Mouse (Mus musculus): Measurements from ENCODE around the gene Deaf1.

- TF ChIP-seq CTCF (IDR thresholded peaks at IDR 0.05; ENCODE audit: borderline replicate concordance, insufficient read depth, low read depth, low read length) (no peak), POLR2A (IDR thresholded peaks at IDR 0.05; ENCODE audit: borderline replicate concordance, insufficient read depth, low read length) (no peak)
Observed at GRCm38 (mm10) chr7:141340476-141340875, 13.0 kb upstream of the Deaf1 start.
